Mouse (Mus musculus): Measurements from ENCODE around the gene Mapk7. TPM values are rescaled to one million over a fixed set of nuclear protein-coding genes. Genes with fewer than 3 reads are reported as not detected.
A peak's percentile ranks its signal among the peaks of the same experiment; 100 is the strongest.

The Mapk7 gene
- total and polyA plus RNA-seq, 3 experiments: 5.1 to 21.6 (median 12.2) TPM

GRCm38 (mm10) chr11:61493525-61494128 is 579 bp downstream of the Mapk7 start:
- peaks cover 7 to 22% of the 10 kb centered on the region in 2 experiments for H3K4me1 ChIP-seq (ENCODE audit: control insufficient read depth in 1 of 2, insufficient read depth in 2 of 2)
- H3K9ac ChIP-seq (ENCODE audit: insufficient read depth, low read depth): peak overlapping the region; percentile 70
- in situ Hi-C loops (cut with MboI; ENCODE audit: low pct_ligation_motif_present, low pct_unique_long_range_greater_than_20kb, low sequenced_read_pairs) (loop anchor here (5.0 kb wide), 1 partner anchor 46 kb away; no protein-coding TSS in a partner anchor), dilution Hi-C loops (cut with MboI; ENCODE audit: extremely low pct_ligation_motif_present, extremely low pct_unique_long_range_greater_than_20kb, low sequenced_read_pairs) (no loop called here)
- peak; percentile 59 for DNase-seq (ENCODE audit: extremely low read depth)
- peaks cover under 1% of the 10 kb centered on the region for H3K9me3 ChIP-seq (replicated peaks; ENCODE audit: low read length)
- H3K36me3 ChIP-seq (replicated peaks in 1 of 2; ENCODE audit: control insufficient read depth in 1 of 2, insufficient read depth in 1 of 2, low read length in 1 of 2): peaks cover 37 to 42% of the 10 kb centered on the region in 2 experiments
- H3K27ac ChIP-seq (ENCODE audit: insufficient read depth, low read depth): peak overlapping the region; percentile 9; the same call in 1 of the 2 replicates
- peak overlapping the region; percentile 81 for H3K4me2 ChIP-seq (ENCODE audit: insufficient read depth, low read depth, poor library complexity, severe bottlenecking)
- 0 out of 2 replicates have a peak, but pooled peaks cover 2% of the 10 kb centered on the region for H3K79me2 ChIP-seq (replicated peaks; ENCODE audit: control insufficient read depth, extremely low read depth, insufficient read depth, poor library complexity, severe bottlenecking)
- peak overlapping the region; percentile 73 to 92 (median 87) for H3K4me3 ChIP-seq (replicated peaks in 1 of 3; ENCODE audit: low read depth in 2 of 3, low read length in 2 of 3, poor library complexity in 1 of 3)
- H3K27me3 ChIP-seq (replicated peaks): no peaks in the 10 kb centered on the region
- TF ChIP-seq BHLHE40 (IDR thresholded peaks at IDR 0.05; ENCODE audit: low read depth, low read length) (no peak), NRF1 (IDR thresholded peaks at IDR 0.05; ENCODE audit: low read depth, low read length) (no peak), MEF2A (IDR thresholded peaks at IDR 0.05; ENCODE audit: borderline replicate concordance, low read depth, low read length) (0 out of 2 replicates have a peak, but pooled peaks have one; percentile 5), EP300 (IDR thresholded peaks at IDR 0.05; ENCODE audit: low read length) (no peak), ZC3H11A (IDR thresholded peaks at IDR 0.05; ENCODE audit: low read depth, low read length) (no peak), MAZ (IDR thresholded peaks at IDR 0.05; ENCODE audit: low read depth, low read length) (no peak; the same call in 1 of the 2 replicates), GABPA (IDR thresholded peaks at IDR 0.05; ENCODE audit: insufficient replicate concordance, low read depth, low read length) (no peak), RCOR1 (conservative IDR thresholded peaks at IDR 0.05; ENCODE audit: low read depth, low read length) (0 out of 2 replicates have a peak, but pooled peaks have one; percentile 52), USF1 (IDR thresholded peaks at IDR 0.05; ENCODE audit: low read depth, low read length) (no peak), POLR2A (IDR thresholded peaks at IDR 0.05; ENCODE audit: low read depth, low read length) (no peak; the same call in 1 of the 2 replicates), ELF1 (IDR thresholded peaks at IDR 0.05; ENCODE audit: low read depth, low read length) (peak; percentile 65), POLR2AphosphoS2 (IDR thresholded peaks at IDR 0.05; ENCODE audit: low read depth, low read length) (no peak), UBTF (IDR thresholded peaks at IDR 0.05; ENCODE audit: low read depth, low read length) (no peak), PAX5 (IDR thresholded peaks at IDR 0.05; ENCODE audit: low read length) (no peak), HCFC1 (IDR thresholded peaks at IDR 0.05; ENCODE audit: low read depth, low read length) (no peak), USF2 (conservative IDR thresholded peaks at IDR 0.05; ENCODE audit: low read depth, low read length) (no peak), TBP (conservative IDR thresholded peaks at IDR 0.05; ENCODE audit: low read depth, low read length) (no peak), ZNF384 (IDR thresholded peaks at IDR 0.05; ENCODE audit: low read depth, low read length) (no peak), TCF12 (IDR thresholded peaks at IDR 0.05; ENCODE audit: low read depth, low read length) (no peak; the same call in 1 of the 2 replicates), RAD21 (IDR thresholded peaks at IDR 0.05; ENCODE audit: low read depth, low read length) (no peak), KAT2A (IDR thresholded peaks at IDR 0.05; ENCODE audit: insufficient replicate concordance, low read length) (no peak), E2F4 (IDR thresholded peaks at IDR 0.05; ENCODE audit: insufficient replicate concordance, low read depth, low read length) (no peak), CTCF (conservative IDR thresholded peaks at IDR 0.05 in 1 of 2, IDR thresholded peaks at IDR 0.05 in 1 of 2; ENCODE audit: low read depth in 2 of 2, low read length in 2 of 2) (no peak), ETS1 (conservative IDR thresholded peaks at IDR 0.05; ENCODE audit: low read depth, low read length) (no peak), NELFE (IDR thresholded peaks at IDR 0.05; ENCODE audit: low read depth, low read length) (peak; percentile 26; the same call in 1 of the 2 replicates)
